16 mouse cellular contexts compared by ENCODE assay signal in genomic region chr6:137582207-137582889, GRCm38 (mm10).
DNase-seq lines count a peak whose midpoint lies in the region; ATAC-seq and TF ChIP-seq lines count a peak whose summit lies in the region.
"Had no signal": no experiment of that assay in that cellular context is flagged by ENCODE, and none has a peak within 500 bp of the region (broad histone marks: within the 10 kb centered on the region; RNA-seq: fewer than 3 reads in every experiment).

No protein-coding gene starts in this region.

- H3K9ac ChIP-seq in neural tube, embryonic 11.5 days (ENCODE audit: low read length): no peak overlapping the region
- H3K9ac ChIP-seq: embryonic facial prominence, embryonic 15.5 days; forebrain, embryonic 15.5 days; lung, embryonic 14.5 days; midbrain, embryonic 15.5 days had no signal

- no peak for ATAC-seq in neural tube, embryonic 11.5 days (ENCODE audit: insufficient read depth, low FRiP score, low TSS enrichment)
- ATAC-seq: forebrain, embryonic 15.5 days; midbrain, embryonic 15.5 days had no signal

- H3ac ChIP-seq in myocyte (ENCODE audit: control insufficient read depth, insufficient read length): no peak overlapping the region

- H3K27me3 ChIP-seq in neural tube, embryonic 11.5 days (ENCODE audit: control insufficient read depth, insufficient read depth, low read length): no peaks in the 10 kb centered on the region
- H3K27me3 ChIP-seq in myocyte (ENCODE audit: control insufficient read depth, insufficient read depth, insufficient read length): no peaks in the 10 kb centered on the region
- H3K27me3 ChIP-seq in thymus, adult 2 months (ENCODE audit: control insufficient read depth, insufficient read depth, low read length): no peaks in the 10 kb centered on the region
- H3K27me3 ChIP-seq: embryonic facial prominence, embryonic 15.5 days; forebrain, embryonic 15.5 days; midbrain, embryonic 15.5 days had no signal

- TF ChIP-seq CTCF in embryonic fibroblast, embryonic 13.5 days (IDR thresholded peaks at IDR 0.05; ENCODE audit: borderline replicate concordance, insufficient read depth, low read length): no peak
- TF ChIP-seq CTCF in thymus, adult 2 months (IDR thresholded peaks at IDR 0.05; ENCODE audit: borderline replicate concordance, control insufficient read depth, extremely low read depth, insufficient read depth, low read length, poor library complexity): no peak

- H3K4me1 ChIP-seq in neural tube, embryonic 11.5 days (ENCODE audit: control insufficient read depth, insufficient read depth, low read length): no peaks in the 10 kb centered on the region
- H3K4me1 ChIP-seq in embryonic fibroblast, embryonic 13.5 days (ENCODE audit: control insufficient read depth, insufficient read depth, low read length): peaks cover 18% of the 10 kb centered on the region
- H3K4me1 ChIP-seq in thymus, adult 2 months (replicated peaks; ENCODE audit: control insufficient read depth, insufficient read depth, low read length): no peaks in the 10 kb centered on the region
- H3K4me1 ChIP-seq: embryonic facial prominence, embryonic 15.5 days; forebrain, embryonic 15.5 days; midbrain, embryonic 15.5 days had no signal

- no peak for TF ChIP-seq POLR2A in embryonic fibroblast, embryonic 13.5 days (IDR thresholded peaks at IDR 0.05; ENCODE audit: low read depth, low read length)
- TF ChIP-seq POLR2A in myocyte (IDR thresholded peaks at IDR 0.05; ENCODE audit: insufficient read length, low read depth): peak; percentile 58
- TF ChIP-seq POLR2A in thymus, adult 2 months (IDR thresholded peaks at IDR 0.05; ENCODE audit: control insufficient read depth, extremely low read depth, insufficient read depth, low read length, poor library complexity): no peak

- H3K27ac ChIP-seq in neural tube, embryonic 11.5 days (ENCODE audit: low read depth, low read length): no peak overlapping the region
- peak overlapping the region; percentile 82 for H3K27ac ChIP-seq in embryonic fibroblast, embryonic 13.5 days (ENCODE audit: insufficient read depth, low read length)
- no peak overlapping the region for H3K27ac ChIP-seq in thymus, adult 2 months (ENCODE audit: control insufficient read depth, insufficient read depth, low read length)
- H3K27ac ChIP-seq: embryonic facial prominence, embryonic 15.5 days; forebrain, embryonic 15.5 days; midbrain, embryonic 15.5 days had no signal

- no peak overlapping the region for H3K4me3 ChIP-seq in neural tube, embryonic 11.5 days (ENCODE audit: low read depth, low read length)
- H3K4me3 ChIP-seq in embryonic fibroblast, embryonic 13.5 days (ENCODE audit: insufficient read depth, low read length): no peak overlapping the region
- H3K4me3 ChIP-seq in myocyte: peak overlapping the region; percentile 17
- H3K4me3 ChIP-seq in thymus, adult 2 months (ENCODE audit: control insufficient read depth, insufficient read depth, low read length): no peak overlapping the region
- H3K4me3 ChIP-seq: embryonic facial prominence, embryonic 15.5 days; forebrain, embryonic 15.5 days; midbrain, embryonic 15.5 days had no signal

- 79% methylated on average over 19 of the region's 19 CpGs for WGBS in neural tube, embryonic 11.5 days
- 90% methylated on average over 19 of the region's 19 CpGs for WGBS in thymus, adult 2 months

- H3K36me3 ChIP-seq in neural tube, embryonic 11.5 days (ENCODE audit: control insufficient read depth, insufficient read depth, low read length): no peaks in the 10 kb centered on the region
- no peaks in the 10 kb centered on the region for H3K36me3 ChIP-seq in myocyte (ENCODE audit: control insufficient read depth, insufficient read depth)
- no peaks in the 10 kb centered on the region for H3K36me3 ChIP-seq in thymus, adult 2 months (ENCODE audit: control insufficient read depth, insufficient read depth, low read length)
- H3K36me3 ChIP-seq: embryonic facial prominence, embryonic 15.5 days; forebrain, embryonic 15.5 days; midbrain, embryonic 15.5 days had no signal

- DNase-seq in adrenal gland, postnatal 36 days: peak; percentile 39 to 57
- DNase-seq in adrenal gland, adult 18-20 months (ENCODE audit: low spot score in 2 of 2): no peak
- DNase-seq in neural tube, embryonic 11.5 days (ENCODE audit: low spot score): peak; percentile 15
- DNase-seq in neural tube, embryonic 10.5 days (ENCODE audit: extremely low spot score, low spot score): no peak
- DNase-seq in thymus, adult 2 months: no peak
- DNase-seq in spleen, adult 12 weeks (ENCODE audit: low spot score): no peak
- DNase-seq: gastrocnemius, postnatal 25 days; kidney, postnatal 10 days; lung, embryonic 14.5 days; right cerebral cortex, postnatal 14 days; thymus, postnatal 14 days had no signal

- H3K4me2 ChIP-seq in neural tube, embryonic 11.5 days (ENCODE audit: low read depth): no peak overlapping the region
- H3K4me2 ChIP-seq in myocyte (ENCODE audit: low read depth): peak overlapping the region; percentile 85
- H3K4me2 ChIP-seq: embryonic facial prominence, embryonic 15.5 days; forebrain, embryonic 15.5 days; lung, embryonic 14.5 days; midbrain, embryonic 15.5 days had no signal

- no peaks in the 10 kb centered on the region for H3K79me2 ChIP-seq in myocyte (ENCODE audit: control insufficient read depth, insufficient read depth)

- no peaks in the 10 kb centered on the region for H3K9me3 ChIP-seq in neural tube, embryonic 11.5 days (ENCODE audit: control insufficient read depth, low read length)
- H3K9me3 ChIP-seq: embryonic facial prominence, embryonic 15.5 days; forebrain, embryonic 15.5 days; midbrain, embryonic 15.5 days had no signal

TF ChIP-seq in myocyte, 11 proteins besides CTCF, POLR2A, EP300 and RAD21:
- TF ChIP-seq SRF (IDR thresholded peaks at IDR 0.05; ENCODE audit: control insufficient read depth, insufficient read length, low read depth) (no peak), MYOG (IDR thresholded peaks at IDR 0.05; ENCODE audit: control insufficient read depth in 1 of 3, insufficient read depth in 1 of 3, insufficient read length in 2 of 3, low read depth in 2 of 3) (no peak), MYOD1 (IDR thresholded peaks at IDR 0.05; ENCODE audit: control insufficient read depth in 1 of 3, insufficient read length in 2 of 3, low read depth in 2 of 3) (no peak), TCF3 (IDR thresholded peaks at IDR 0.05; ENCODE audit: insufficient read length, low read depth) (no peak), POLR2AphosphoS2 (IDR thresholded peaks at IDR 0.05; ENCODE audit: insufficient read length, low read depth) (peak; percentile 43), TCF12 (IDR thresholded peaks at IDR 0.05; ENCODE audit: insufficient read depth, poor library complexity, severe bottlenecking) (no peak), USF1 (IDR thresholded peaks at IDR 0.05; ENCODE audit: low read depth) (peak; percentile 93), E2F4 (IDR thresholded peaks at IDR 0.05; ENCODE audit: insufficient read depth) (no peak), REST (IDR thresholded peaks at IDR 0.05; ENCODE audit: insufficient read depth, insufficient read length) (no peak), CEBPB (IDR thresholded peaks at IDR 0.05; ENCODE audit: insufficient read depth, poor library complexity, severe bottlenecking) (peak; percentile 51), MAX (IDR thresholded peaks at IDR 0.05; ENCODE audit: low read depth) (peak; percentile 41)
TF ChIP-seq in myocyte: peak in this region for 4.

Comparison
In these comparisons a context has a peak if more than half of its experiments do, and no peak if none do; other contexts are left out.
1. DNase-seq: peak in adrenal gland, postnatal 36 days (2 of 2) and neural tube, embryonic 11.5 days (single experiment); none in adrenal gland, adult 18-20 months (0 of 2), neural tube, embryonic 10.5 days (single experiment), thymus, adult 2 months (single experiment) and spleen, adult 12 weeks (single experiment).